Mouse (Mus musculus): Measurements from ENCODE around the gene Snx18. TPM values are rescaled to one million over a fixed set of nuclear protein-coding genes. Genes with fewer than 3 reads are reported as not detected.

Snx18 gene
- polyA plus RNA-seq, 1 experiment from 2014 or later: 18.1 TPM

DNA sequence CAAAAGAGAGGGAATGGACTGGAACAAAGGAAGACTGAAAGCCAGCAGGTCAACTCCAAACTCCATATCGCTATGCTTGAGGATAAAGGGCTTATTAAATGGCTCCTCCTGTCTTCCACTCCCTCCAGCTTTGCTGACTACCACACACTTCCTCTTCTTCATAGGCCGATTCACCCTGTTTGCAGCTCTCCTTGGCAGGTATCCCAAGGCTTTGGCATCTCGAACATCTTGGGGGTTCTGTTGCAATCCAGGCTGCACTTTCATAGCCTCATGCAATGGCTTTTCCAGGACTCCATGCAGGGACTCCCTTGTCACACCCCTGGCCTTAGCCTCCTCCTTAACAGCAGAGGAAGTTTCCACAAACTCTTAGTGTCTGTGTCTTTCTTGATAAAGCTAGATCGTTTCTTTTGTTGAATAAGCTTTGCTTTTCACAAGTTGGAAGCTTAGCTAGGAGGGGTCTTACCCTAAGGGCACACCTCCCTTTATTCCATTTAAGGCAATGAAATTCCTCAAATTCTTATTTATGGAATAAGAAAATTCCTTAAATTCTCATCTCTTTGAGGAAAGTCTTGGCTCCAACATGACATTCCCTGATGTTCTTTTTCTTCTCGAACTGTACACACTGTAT, 64.6 kb downstream of the Snx18 start:
- H3K4me2 ChIP-seq (replicated peaks; ENCODE audit: low read depth, low read length): no peak overlapping the region
- no peaks in the 10 kb centered on the region for H3K27me3 ChIP-seq (replicated peaks; ENCODE audit: insufficient read depth, low read length)
- no peak overlapping the region for H3K27ac ChIP-seq (ENCODE audit: low read length)
- WGBS: 46% methylated on average over 5 of the region's 5 CpGs
- no peak overlapping the region for H3K4me3 ChIP-seq (ENCODE audit: low read depth, low read length)
- TF ChIP-seq CTCF (IDR thresholded peaks at IDR 0.05): no peak
- no peak for TF ChIP-seq EP300 (IDR thresholded peaks at IDR 0.05)
- ATAC-seq: no peak
- no peak overlapping the region for H3K9ac ChIP-seq (replicated peaks; ENCODE audit: low read depth)
- no peaks in the 10 kb centered on the region for H3K9me3 ChIP-seq (ENCODE audit: low read length)
- peak; percentile 9 for DNase-seq (ENCODE audit: low spot score)
- H3K4me1 ChIP-seq (ENCODE audit: insufficient read depth, low read depth, low read length): no peaks in the 10 kb centered on the region
- no peaks in the 10 kb centered on the region for H3K36me3 ChIP-seq (ENCODE audit: insufficient read depth, low read length)

- no peaks in the 10 kb centered on the region for H3K9me3 ChIP-seq (ENCODE audit: low read length)
- H3K4me3 ChIP-seq (ENCODE audit: low read depth, low read length): no peak overlapping the region
- no peak overlapping the region for H3K27ac ChIP-seq (ENCODE audit: low read length)
- WGBS: 63% methylated on average over 1 of the region's 1 CpGs
- no peak for ATAC-seq
- no peak for DNase-seq (ENCODE audit: low spot score)
- no peak overlapping the region for H3K4me2 ChIP-seq (replicated peaks; ENCODE audit: low read depth, low read length)
- no peak for TF ChIP-seq EP300 (IDR thresholded peaks at IDR 0.05)
- H3K4me1 ChIP-seq (ENCODE audit: insufficient read depth, low read depth, low read length): no peaks in the 10 kb centered on the region
- H3K27me3 ChIP-seq (replicated peaks; ENCODE audit: insufficient read depth, low read length): no peaks in the 10 kb centered on the region
- no peak overlapping the region for H3K9ac ChIP-seq (replicated peaks; ENCODE audit: low read depth)
- H3K36me3 ChIP-seq (ENCODE audit: insufficient read depth, low read length): no peaks in the 10 kb centered on the region
Observed at GRCm38 (mm10) chr13:113552341-113552740, 66.0 kb downstream of the Snx18 start.

GRCm38 (mm10) chr13:113550866-113551565, 67.3 kb downstream of the Snx18 start:
- no peaks in the 10 kb centered on the region for H3K27me3 ChIP-seq (replicated peaks; ENCODE audit: insufficient read depth, low read length)
- H3K36me3 ChIP-seq (ENCODE audit: insufficient read depth, low read length): no peaks in the 10 kb centered on the region
- TF ChIP-seq CTCF (IDR thresholded peaks at IDR 0.05): no peak
- peak; percentile 53 for TF ChIP-seq EP300 (IDR thresholded peaks at IDR 0.05)
- ATAC-seq (peak; percentile 67), DNase-seq (ENCODE audit: low spot score) (peak; percentile 31)
- no peak overlapping the region for H3K4me2 ChIP-seq (replicated peaks; ENCODE audit: low read depth, low read length)
- H3K9ac ChIP-seq (replicated peaks; ENCODE audit: low read depth): no peak overlapping the region
- no peaks in the 10 kb centered on the region for H3K9me3 ChIP-seq (ENCODE audit: low read length)
- H3K27ac ChIP-seq (ENCODE audit: low read length): no peak overlapping the region
- no peak overlapping the region for H3K4me3 ChIP-seq (ENCODE audit: low read depth, low read length)
- no peaks in the 10 kb centered on the region for H3K4me1 ChIP-seq (ENCODE audit: insufficient read depth, low read depth, low read length)
- 40% methylated on average over 8 of the region's 8 CpGs for WGBS

GRCm38 (mm10) chr13:113549021-113549420, 69.3 kb downstream of the Snx18 start:
- Histone ChIP-seq H3K4me3 (ENCODE audit: low read depth, low read length) (no peak overlapping the region), H3K4me2 (replicated peaks; ENCODE audit: low read depth, low read length) (no peak overlapping the region), H3K27me3 (replicated peaks; ENCODE audit: insufficient read depth, low read length) (no peaks in the 10 kb centered on the region), H3K36me3 (ENCODE audit: insufficient read depth, low read length) (no peaks in the 10 kb centered on the region), H3K4me1 (ENCODE audit: insufficient read depth, low read depth, low read length) (no peaks in the 10 kb centered on the region), H3K9me3 (ENCODE audit: low read length) (no peaks in the 10 kb centered on the region), H3K27ac (ENCODE audit: low read length) (no peak overlapping the region), H3K9ac (replicated peaks; ENCODE audit: low read depth) (no peak overlapping the region)
- no peak for ATAC-seq
- 69% methylated on average over 3 of the region's 3 CpGs for WGBS
- DNase-seq (ENCODE audit: low spot score): no peak
- no peak for TF ChIP-seq CTCF (IDR thresholded peaks at IDR 0.05)
- no peak for TF ChIP-seq EP300 (IDR thresholded peaks at IDR 0.05)

GRCm38 (mm10) chr13:113547807-113548426, 70.4 kb downstream of the Snx18 start:
- Histone ChIP-seq H3K9me3 (ENCODE audit: low read length) (no peaks in the 10 kb centered on the region), H3K4me3 (ENCODE audit: low read depth, low read length) (no peak overlapping the region), H3K4me1 (ENCODE audit: insufficient read depth, low read depth, low read length) (no peaks in the 10 kb centered on the region), H3K4me2 (replicated peaks; ENCODE audit: low read depth, low read length) (no peak overlapping the region), H3K36me3 (ENCODE audit: insufficient read depth, low read length) (no peaks in the 10 kb centered on the region), H3K27ac (ENCODE audit: low read length) (no peak overlapping the region), H3K9ac (replicated peaks; ENCODE audit: low read depth) (no peak overlapping the region), H3K27me3 (replicated peaks; ENCODE audit: insufficient read depth, low read length) (no peaks in the 10 kb centered on the region)
- DNase-seq (ENCODE audit: low spot score) (peak; percentile 17), ATAC-seq (no peak)
- TF ChIP-seq EP300 (IDR thresholded peaks at IDR 0.05): no peak
- no peak for TF ChIP-seq CTCF (IDR thresholded peaks at IDR 0.05)
- 72% methylated on average over 8 of the region's 8 CpGs for WGBS

DNA sequence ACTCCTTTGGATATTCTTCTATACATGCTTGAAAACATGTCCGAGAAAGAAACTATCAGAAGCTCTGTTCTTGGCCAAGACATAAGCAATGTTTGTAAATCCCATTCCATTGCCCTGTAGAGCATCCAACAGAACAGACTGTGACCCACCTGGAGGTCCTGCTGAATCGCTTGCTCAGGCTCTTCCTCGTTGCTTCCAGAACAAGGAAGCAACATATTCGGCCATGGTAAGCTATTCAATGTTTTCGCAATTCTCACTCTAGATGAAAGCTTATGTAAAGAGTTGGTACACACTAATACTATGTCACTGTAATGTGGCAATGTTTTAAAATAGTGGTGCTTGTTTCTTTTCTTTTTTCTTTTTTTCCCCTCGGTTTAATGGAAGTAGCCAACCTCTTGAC, 76.0 kb downstream of the Snx18 start:
- no peak overlapping the region for H3K27ac ChIP-seq (ENCODE audit: low read length)
- H3K4me2 ChIP-seq (replicated peaks; ENCODE audit: low read depth, low read length): no peak overlapping the region
- H3K4me1 ChIP-seq (ENCODE audit: insufficient read depth, low read depth, low read length): no peaks in the 10 kb centered on the region
- H3K9me3 ChIP-seq (ENCODE audit: low read length): no peaks in the 10 kb centered on the region
- no peaks in the 10 kb centered on the region for H3K27me3 ChIP-seq (replicated peaks; ENCODE audit: insufficient read depth, low read length)
- DNase-seq (ENCODE audit: low spot score) (peak; percentile 21), ATAC-seq (no peak)
- WGBS: 76% methylated on average over 6 of the region's 6 CpGs
- H3K36me3 ChIP-seq (ENCODE audit: insufficient read depth, low read length): no peaks in the 10 kb centered on the region
- H3K9ac ChIP-seq (replicated peaks; ENCODE audit: low read depth): no peak overlapping the region
- no peak overlapping the region for H3K4me3 ChIP-seq (ENCODE audit: low read depth, low read length)
- no peak for TF ChIP-seq CTCF (IDR thresholded peaks at IDR 0.05)
- no peak for TF ChIP-seq EP300 (IDR thresholded peaks at IDR 0.05)

Other genes with a start within 250 kb of the Snx18 start
- 0.62 and 0.96 TPM in 2 replicates for gene Hspb3, start 45.1 kb upstream of the Snx18 start, polyA plus RNA-seq (2015; fragmentation: Nextera tagmentation; extraction: Ambion mirVana)
- 10.1 and 13.4 TPM in 2 replicates for gene Arl15, start 175.9 kb upstream of the Snx18 start, polyA plus RNA-seq (2015; fragmentation: Nextera tagmentation; extraction: Ambion mirVana)